Mouse (Mus musculus) stomach, postnatal 0 days (tissue): ENCODE data around the gene Zbtb8a.

Source experiments
- CTCF ChIP-seq: IDR thresholded peaks from 2 replicates; pipeline ENCODE4 v1.5.1; 2016; ENCODE audit warnings: antibody characterized with exemption, low read depth, mild to moderate bottlenecking, moderate library complexity
- EP300 ChIP-seq: optimal IDR thresholded peaks from 2 replicates; pipeline ENCODE3; 2016; ENCODE audit warnings: antibody characterized with exemption

DNA sequence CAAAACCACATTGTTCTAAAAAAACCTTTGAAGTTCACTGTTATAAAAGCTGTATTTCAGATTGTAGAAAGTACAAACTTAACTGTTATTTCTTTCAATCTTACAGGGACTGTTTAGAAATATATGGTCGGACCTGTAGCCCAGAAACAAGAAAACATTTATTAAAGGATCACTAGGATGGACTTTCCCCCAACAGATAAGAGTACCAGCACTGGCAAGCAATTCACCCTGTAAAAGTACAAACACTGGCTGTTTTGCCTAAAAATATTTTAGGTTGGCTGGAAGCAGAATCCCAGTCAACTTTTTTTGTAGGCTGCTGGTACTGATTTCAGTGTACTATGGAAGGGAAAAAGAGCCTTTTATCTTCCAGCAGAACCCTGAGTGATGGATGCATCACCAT lies 70.0 kb downstream of the Zbtb8a start:
- TF ChIP-seq CTCF: no peak
- no peak for TF ChIP-seq EP300
